Mouse (Mus musculus) gastrocnemius, postnatal 14 days (tissue): ENCODE measurements around the gene Arhgef3. TPM values are rescaled to one million over a fixed set of nuclear protein-coding genes. Genes with fewer than 3 reads are reported as not detected.

ENCODE experiments used
- DNase-seq: peaks from one replicate; pipeline ENCODE4 v3.0.0; 2021; ENCODE audit warnings: mixed read lengths
- intact Hi-C: fragments of 180-260 bp; cut with DNase I; formaldehyde crosslinking; loops from one replicate; pipeline ENCODE4 v1.15.1; 2025; ENCODE audit warnings: low total_unique reads
- total RNA-seq, 2 experiments: library from RNA; stranded (reverse); gene quantifications; 2 replicates each; pipeline ENCODE4 v1.2.3; 2021

Arhgef3 gene
- total RNA-seq, 2 experiments from 2014 or later: 15.1 to 15.8 TPM

DNA sequence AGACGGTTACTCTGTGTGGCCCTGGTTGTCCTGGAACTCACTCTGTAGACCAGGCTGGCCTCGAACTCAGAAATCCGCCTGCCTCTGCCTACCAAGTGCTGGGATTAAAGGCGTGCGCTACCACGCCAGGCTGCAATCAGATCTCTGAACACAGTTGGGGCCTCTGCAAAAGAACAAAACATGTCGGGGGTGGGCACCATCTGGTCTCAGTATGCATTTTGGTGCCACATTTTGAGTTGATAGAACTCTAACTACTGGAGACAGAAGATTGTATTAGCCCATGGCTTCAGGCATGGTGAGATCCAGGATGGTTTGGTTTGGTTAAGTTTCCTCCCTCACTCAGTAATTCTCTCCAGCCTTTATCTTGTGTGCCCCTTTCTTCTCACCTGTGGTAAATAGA lies 264.0 kb downstream of the Arhgef3 start:
- no peak for DNase-seq
- intact Hi-C loops: no loop called here

GRCm38 (mm10) chr14:27379404-27379803 lies 264.7 kb downstream of the Arhgef3 start:
- no peak for DNase-seq
- intact Hi-C loops: no loop called here

- intact Hi-C loops: loop anchor here (10.0 kb wide), 1 partner anchor 57 kb away; no protein-coding TSS in a partner anchor
- no peak for DNase-seq
Measured at GRCm38 (mm10) chr14:27381459-27381858, 266.8 kb downstream of the Arhgef3 start.

DNA sequence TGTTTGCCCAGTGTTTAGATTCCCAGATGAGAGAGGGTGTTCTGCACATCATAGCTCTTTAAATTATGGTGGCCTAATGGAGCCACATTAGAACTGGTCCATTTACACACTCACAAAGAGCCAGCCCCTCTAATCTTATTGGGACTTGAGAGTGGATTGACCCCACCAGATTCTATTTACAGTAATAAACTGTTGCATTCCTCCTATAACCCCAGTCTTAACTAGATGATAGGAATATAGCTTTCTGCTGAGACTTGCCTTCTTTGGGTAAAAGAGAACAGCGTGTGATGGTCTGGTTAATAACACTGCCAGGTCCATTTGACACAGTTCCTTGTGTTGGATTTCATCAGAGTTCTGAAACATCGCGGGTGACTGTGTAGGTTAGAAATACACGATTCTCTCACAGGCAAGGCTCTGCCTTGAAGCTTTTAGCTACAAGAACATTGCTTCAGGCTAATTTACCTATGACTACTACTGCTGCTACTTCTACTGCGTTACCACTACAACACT lies 268.7 kb downstream of the Arhgef3 start:
- intact Hi-C loops: loop anchor here (10.0 kb wide), 1 partner anchor 59 kb away; no protein-coding TSS in a partner anchor
- no peak for DNase-seq

- intact Hi-C loops: loop anchor here (10.0 kb wide), 1 partner anchor 59 kb away; no protein-coding TSS in a partner anchor
- no peak for DNase-seq
Measured at GRCm38 (mm10) chr14:27384143-27384542, 269.4 kb downstream of the Arhgef3 start.

GRCm38 (mm10) chr14:27388616-27389015 lies 273.9 kb downstream of the Arhgef3 start:
- intact Hi-C loops: loop anchor here (10.0 kb wide), 1 partner anchor 64 kb away; no protein-coding TSS in a partner anchor
- DNase-seq: no peak

GRCm38 (mm10) chr14:27389722-27390121 lies 275.0 kb downstream of the Arhgef3 start:
- intact Hi-C loops: loop anchor here (10.0 kb wide), 1 partner anchor 65 kb away; no protein-coding TSS in a partner anchor
- DNase-seq: no peak

DNA sequence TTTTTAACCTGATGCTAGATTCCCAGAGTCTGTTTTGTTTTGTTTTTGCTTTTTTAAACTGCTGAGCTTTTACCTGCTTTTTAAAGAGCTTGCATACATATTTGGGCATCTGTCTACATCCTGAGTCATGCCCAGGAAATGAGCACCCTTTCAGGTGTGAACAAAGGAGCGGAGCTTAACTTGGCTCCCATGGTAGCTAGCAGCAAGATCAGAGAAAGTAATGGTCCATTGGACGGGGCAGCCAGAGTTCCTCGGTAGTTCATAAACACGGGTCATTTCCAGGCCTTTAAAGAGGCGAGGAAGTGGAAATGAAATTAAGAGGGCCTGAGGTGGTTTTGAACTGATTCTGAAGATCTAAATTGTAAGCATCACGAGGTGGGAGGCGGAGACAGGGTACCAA lies 276.0 kb downstream of the Arhgef3 start:
- DNase-seq: no peak
- intact Hi-C loops: no loop called here

DNA sequence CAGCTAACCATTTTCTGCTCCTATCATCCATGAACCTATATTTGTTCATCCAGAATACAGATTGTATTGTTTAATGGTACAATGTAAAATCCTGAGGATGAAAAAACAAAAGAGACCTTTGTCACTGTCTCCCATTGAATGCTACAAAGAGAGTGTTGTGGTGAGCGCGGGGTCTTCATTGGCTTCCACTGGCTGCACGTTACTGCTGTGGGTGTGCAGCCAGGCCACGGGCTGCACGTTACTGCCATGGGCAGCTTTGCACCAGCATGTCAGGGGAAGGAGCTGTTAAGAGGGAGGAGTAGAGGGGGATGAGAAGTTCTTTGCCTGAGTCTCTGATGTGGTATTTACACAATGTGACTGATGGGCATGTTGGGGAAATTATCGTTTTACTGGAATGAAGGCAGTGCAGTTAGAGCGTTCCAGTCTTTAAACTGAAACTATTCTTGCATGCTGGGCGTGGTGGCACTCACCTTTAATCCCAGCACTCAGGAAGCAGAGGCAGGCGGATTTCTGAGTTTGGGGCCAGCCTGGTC lies 277.1 kb downstream of the Arhgef3 start:
- intact Hi-C loops: no loop called here
- no peak for DNase-seq

DNA sequence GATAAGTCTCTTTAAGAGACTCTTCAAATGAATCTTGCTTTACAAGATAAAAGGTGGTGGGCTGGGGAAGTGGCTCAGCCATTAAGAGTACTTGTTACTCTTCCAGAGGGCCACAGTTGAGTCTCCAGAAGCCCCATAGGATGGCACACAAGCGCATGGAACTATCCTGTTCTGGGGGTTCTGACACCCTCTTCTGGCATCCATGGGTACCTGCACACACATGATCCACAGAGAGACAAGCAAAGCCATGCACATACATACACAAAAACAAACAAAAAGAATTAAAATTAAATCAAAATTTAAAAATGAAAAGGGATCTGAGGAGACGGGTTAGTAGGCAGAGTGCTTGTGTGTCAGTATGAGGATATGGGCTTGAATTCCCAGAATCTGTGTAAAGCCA lies 278.0 kb downstream of the Arhgef3 start:
- intact Hi-C loops: no loop called here
- no peak for DNase-seq

DNA sequence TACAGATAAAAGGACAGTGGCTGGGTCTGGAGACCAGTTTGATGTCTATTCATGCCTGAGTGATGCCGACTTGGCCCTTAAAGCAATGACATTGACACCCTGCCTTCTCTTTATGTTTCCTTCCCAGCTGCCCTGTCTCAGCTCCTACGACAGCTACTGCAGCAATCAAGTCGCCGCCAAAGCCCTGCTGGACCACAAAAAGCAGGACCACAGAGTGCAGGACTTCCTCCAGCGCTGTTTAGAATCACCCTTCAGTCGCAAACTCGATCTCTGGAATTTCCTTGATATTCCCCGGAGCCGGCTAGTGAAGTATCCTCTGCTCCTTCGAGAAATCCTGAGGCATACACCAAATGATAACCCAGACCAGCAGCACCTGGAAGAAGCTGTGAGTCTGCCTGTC lies 279.1 kb downstream of the Arhgef3 start:
- DNase-seq: no peak
- intact Hi-C loops: no loop called here

GRCm38 (mm10) chr14:27396424-27396823 lies 281.7 kb downstream of the Arhgef3 start:
- intact Hi-C loops: no loop called here
- DNase-seq: no peak

DNA sequence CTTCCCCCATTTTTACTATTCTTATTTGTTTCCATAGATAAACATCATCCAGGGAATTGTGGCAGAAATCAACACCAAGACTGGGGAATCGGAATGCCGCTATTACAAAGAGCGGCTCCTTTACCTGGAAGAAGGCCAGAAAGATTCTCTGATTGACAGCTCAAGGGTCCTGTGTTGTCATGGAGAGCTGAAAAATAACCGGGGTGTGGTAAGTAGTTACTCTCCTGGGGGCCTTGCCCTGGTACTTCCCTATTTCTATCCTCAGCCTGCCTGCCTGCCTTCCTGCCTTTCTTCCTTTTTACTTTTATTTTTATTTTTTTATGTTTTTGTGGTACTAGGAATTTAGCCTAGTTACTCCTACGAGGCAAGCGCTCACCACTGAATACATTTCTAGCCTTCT lies 282.8 kb downstream of the Arhgef3 start:
- intact Hi-C loops: no loop called here
- no peak for DNase-seq

DNA sequence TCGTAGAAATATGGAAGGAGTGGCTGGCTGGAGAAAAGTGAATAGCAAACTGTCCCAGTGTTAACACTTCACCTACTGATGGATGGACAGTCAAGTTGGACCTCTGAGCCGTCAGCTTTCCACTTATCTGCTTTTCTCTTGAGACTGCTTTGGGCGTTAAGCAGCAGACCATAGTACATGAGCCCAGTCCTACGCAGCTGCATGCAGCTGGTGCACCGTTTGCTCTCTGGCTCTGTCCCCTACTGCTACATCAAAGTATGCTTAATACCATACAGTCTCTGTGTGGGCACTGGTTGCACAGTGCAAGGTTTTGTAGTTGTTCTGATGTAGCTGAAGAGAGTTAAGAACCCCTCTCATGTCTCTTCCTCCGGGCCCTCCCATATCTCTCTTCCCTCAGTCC lies 285.8 kb downstream of the Arhgef3 start:
- DNase-seq: no peak
- intact Hi-C loops: no loop called here

DNA sequence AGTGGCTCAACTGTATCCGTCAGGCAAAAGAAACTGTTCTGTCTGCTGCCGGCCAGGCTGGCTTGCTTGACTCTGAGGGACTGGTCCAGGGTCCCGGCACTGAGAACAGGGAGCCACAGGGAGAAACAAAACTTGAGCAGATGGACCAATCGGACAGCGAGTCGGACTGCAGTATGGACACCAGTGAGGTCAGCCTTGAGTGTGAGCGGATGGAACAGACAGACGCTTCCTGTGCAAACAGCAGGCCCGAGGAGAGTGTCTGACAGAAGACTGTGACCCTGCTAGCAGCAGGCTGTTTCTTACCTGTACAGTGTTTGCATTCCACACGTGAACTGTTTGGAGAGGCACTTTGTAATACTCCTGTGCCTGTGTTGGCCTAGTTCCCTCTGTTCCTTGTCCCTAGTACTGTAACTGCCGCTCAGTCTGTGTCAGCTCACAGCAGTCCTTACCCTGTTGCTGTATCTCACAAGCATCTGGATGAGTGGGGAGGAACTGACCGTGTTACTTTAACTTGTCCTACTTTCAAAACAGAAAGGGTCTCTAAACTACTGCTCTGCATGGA lies 287.1 kb downstream of the Arhgef3 start:
- DNase-seq: no peak
- intact Hi-C loops: no loop called here

- DNase-seq: no peak
- intact Hi-C loops: no loop called here
Measured at GRCm38 (mm10) chr14:27402332-27403250, 287.9 kb downstream of the Arhgef3 start.

- DNase-seq: no peak
- intact Hi-C loops: no loop called here
Measured at GRCm38 (mm10) chr14:27405452-27405851, 290.8 kb downstream of the Arhgef3 start.

DNA sequence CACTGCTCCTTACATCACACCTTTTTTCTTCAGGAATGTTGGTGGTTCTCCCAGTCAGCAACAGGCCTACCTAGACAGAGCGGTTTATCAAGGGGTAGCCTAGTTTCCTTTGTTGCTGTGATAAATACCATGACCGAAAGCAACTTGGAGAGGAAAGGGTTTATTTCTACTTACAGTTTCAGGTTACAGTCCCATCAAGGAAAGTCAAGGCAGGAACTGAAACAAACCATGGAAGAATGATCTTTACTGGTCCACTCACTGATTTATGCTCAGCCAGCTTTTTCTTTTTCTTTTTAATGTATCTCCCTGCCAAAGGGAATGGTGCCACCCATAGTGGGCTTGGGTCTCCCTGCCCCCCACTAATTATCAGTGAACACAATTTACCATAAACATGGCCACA lies 291.2 kb downstream of the Arhgef3 start:
- intact Hi-C loops: no loop called here
- DNase-seq: no peak

DNA sequence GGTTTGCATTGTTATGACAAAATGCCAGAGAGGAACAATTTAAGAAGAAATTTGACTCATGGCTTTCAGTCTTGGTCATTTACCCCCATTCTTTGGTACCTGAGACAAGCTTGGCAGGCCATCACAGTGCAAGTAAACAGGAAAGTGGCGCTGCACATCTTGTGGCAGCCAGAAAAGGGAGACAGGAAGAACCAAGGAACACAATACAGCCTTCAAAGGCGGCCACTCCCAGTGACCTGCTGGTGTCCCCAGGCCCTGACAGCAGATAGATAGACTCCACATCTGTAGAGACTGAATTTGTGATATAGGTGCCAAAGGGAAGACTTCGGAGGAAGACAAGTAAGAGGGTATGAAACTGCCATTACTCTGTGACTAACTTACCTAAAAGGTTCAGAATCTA lies 293.5 kb downstream of the Arhgef3 start:
- no peak for DNase-seq
- intact Hi-C loops: no loop called here

DNA sequence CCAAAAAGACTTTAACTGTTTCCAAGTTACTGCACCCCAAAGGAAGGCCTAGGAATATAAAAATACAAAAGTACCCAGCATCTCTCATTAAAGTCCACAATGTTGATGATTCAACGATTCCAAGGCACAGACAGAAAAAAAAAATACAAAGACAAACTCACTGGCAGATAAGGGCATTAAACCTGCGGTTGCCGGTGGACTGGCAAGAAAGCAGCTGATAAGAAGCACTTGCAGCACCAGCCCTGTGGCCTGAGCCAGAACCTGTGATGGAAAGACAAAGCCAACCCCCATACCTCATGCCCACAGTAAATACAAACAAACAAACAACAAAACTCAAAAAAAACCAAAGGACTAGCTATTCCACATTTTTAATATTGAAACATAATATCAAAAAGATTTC lies 295.0 kb downstream of the Arhgef3 start:
- intact Hi-C loops: loop anchor here (10.0 kb wide), 1 partner anchor 305 kb away; no protein-coding TSS in a partner anchor
- DNase-seq: no peak
